Mouse (Mus musculus): ENCODE measurements around the gene Cntn1. TPM values are rescaled to one million over a fixed set of nuclear protein-coding genes. Genes with fewer than 3 reads are reported as not detected.

The Cntn1 gene
- total and polyA plus RNA-seq, 3 experiments: 0.11 TPM; not detected in 2

DNA sequence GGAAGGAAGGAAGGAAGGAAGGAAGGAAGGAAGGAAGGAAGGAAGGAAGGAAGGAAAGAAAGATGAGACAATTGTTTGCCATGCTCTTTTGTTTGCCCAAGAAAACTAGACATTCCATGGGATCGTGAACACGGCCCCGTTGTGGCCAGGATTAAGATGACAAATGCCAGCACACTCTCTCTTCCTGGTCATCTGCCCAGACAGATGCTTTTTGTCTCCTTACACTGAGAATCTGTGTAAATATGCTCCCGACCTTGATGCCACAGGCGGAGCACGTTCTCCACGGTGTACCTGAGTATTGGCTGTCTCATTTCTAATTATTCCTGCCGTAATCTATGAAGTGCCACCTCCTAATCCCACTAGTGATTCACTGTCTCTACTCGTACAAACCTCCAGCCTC lies 51.0 kb downstream of the Cntn1 start:
- Histone ChIP-seq H3K27me3 (ENCODE audit: insufficient read depth, low read length) (no peaks in the 10 kb centered on the region), H3K9me3 (replicated peaks) (peaks cover 11% of the 10 kb centered on the region), H3K4me3 (ENCODE audit: low read depth, low read length) (no peak overlapping the region), H3K36me3 (replicated peaks) (no peaks in the 10 kb centered on the region), H3K4me1 (ENCODE audit: insufficient read depth, low read depth, low read length) (no peaks in the 10 kb centered on the region)
- DNase-seq (ENCODE audit: low spot score): no peak
- ATAC-seq (ENCODE audit: extremely low read depth, insufficient number of reproducible peaks, low FRiP score, poor library complexity, severe bottlenecking): no peak
- no peak for TF ChIP-seq GATA2 (IDR thresholded peaks at IDR 0.05; ENCODE audit: borderline replicate concordance, low read depth, low read length)
- TF ChIP-seq TAL1 (conservative IDR thresholded peaks at IDR 0.05; ENCODE audit: low read depth, low read length): no peak
- no peak for TF ChIP-seq GATA1 (IDR thresholded peaks at IDR 0.05; ENCODE audit: borderline replicate concordance, low read length)
- TF ChIP-seq POLR2AphosphoS5 (IDR thresholded peaks at IDR 0.05; ENCODE audit: insufficient replicate concordance, low read depth, low read length): no peak
- TF ChIP-seq CTCF (IDR thresholded peaks at IDR 0.05; ENCODE audit: low read depth, low read length): no peak

DNA sequence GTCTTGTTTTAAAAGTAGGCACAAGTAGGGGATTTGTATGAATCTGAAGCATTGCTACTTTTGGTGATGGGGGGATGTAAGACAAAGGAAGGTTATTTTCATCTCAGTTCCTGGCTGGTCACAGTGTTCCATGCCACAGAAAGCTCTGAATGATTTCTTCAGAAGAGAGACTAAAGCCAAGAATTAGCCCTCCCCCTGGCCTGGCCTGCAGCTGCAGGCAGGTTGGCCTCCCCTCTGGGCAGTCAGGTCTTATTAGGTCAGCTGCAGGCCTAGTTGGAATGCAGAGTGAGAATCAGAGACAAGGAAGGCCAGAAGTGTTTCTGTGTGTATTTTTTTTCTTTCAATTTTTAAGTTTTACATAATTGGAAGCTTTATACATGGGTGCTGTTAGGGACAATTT lies 61.5 kb downstream of the Cntn1 start:
- Histone ChIP-seq H3K9me3 (replicated peaks) (peaks cover 6% of the 10 kb centered on the region), H3K4me1 (ENCODE audit: insufficient read depth, low read depth, low read length) (no peaks in the 10 kb centered on the region), H3K36me3 (replicated peaks) (no peaks in the 10 kb centered on the region), H3K4me3 (ENCODE audit: low read depth, low read length) (no peak overlapping the region), H3K27me3 (ENCODE audit: insufficient read depth, low read length) (no peaks in the 10 kb centered on the region)
- DNase-seq (ENCODE audit: low spot score) (no peak), ATAC-seq (ENCODE audit: extremely low read depth, insufficient number of reproducible peaks, low FRiP score, poor library complexity, severe bottlenecking) (no peak)
- TF ChIP-seq GATA1 (IDR thresholded peaks at IDR 0.05; ENCODE audit: borderline replicate concordance, low read length) (no peak), GATA2 (IDR thresholded peaks at IDR 0.05; ENCODE audit: borderline replicate concordance, low read depth, low read length) (no peak), POLR2AphosphoS5 (IDR thresholded peaks at IDR 0.05; ENCODE audit: insufficient replicate concordance, low read depth, low read length) (no peak)

DNA sequence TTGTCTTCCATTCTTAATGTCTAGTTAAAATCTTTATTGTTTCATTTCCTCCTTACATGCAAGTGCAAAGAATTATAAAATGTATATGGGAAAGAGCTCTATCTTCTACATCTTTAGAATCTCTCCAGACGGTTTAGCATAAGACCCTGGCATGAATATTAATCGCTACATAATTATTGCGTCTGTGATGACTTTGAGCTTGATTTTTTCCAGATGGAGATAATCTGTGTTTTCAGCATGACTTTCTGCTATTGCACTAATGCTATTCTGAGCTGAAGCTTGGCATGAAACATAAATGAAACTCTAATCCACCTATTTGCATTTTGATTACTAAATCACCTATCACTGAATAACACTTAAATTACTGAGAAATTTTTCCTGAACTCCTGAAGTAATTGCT lies 82.0 kb downstream of the Cntn1 start:
- no peaks in the 10 kb centered on the region for H3K27me3 ChIP-seq (ENCODE audit: insufficient read depth, low read length)
- ATAC-seq (ENCODE audit: extremely low read depth, insufficient number of reproducible peaks, low FRiP score, poor library complexity, severe bottlenecking) (no peak), DNase-seq (ENCODE audit: low spot score) (no peak)

DNA sequence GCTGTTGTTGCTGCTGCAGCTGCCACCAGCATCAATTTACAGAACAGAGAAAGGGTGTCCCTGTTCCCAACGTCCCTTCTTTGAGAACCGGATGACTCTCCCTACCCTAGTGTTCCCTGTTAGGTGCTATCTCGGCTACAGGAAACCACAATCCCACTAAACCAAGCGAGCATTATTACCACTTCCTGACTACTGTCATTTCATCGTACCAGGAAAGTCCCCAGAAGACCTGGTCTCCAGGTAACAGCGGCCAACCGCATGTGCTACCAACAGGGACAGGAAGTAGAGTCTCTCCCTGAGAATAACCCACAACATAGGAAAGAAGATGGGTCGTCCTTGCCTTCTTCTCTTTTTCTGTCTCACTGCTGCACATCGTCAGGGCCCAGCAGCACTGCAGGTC lies 83.3 kb downstream of the Cntn1 start:
- ATAC-seq (ENCODE audit: extremely low read depth, insufficient number of reproducible peaks, low FRiP score, poor library complexity, severe bottlenecking): no peak
- no peak for DNase-seq (ENCODE audit: low spot score)
- no peaks in the 10 kb centered on the region for H3K36me3 ChIP-seq (replicated peaks)
- H3K4me1 ChIP-seq (ENCODE audit: insufficient read depth, low read depth, low read length): no peaks in the 10 kb centered on the region
- no peak overlapping the region for H3K4me3 ChIP-seq (ENCODE audit: low read depth, low read length)
- peaks cover 29% of the 10 kb centered on the region for H3K9me3 ChIP-seq (replicated peaks)
- H3K27me3 ChIP-seq (ENCODE audit: insufficient read depth, low read length): no peaks in the 10 kb centered on the region
- no peak for TF ChIP-seq TAL1 (conservative IDR thresholded peaks at IDR 0.05; ENCODE audit: low read depth, low read length)
- TF ChIP-seq CTCF (IDR thresholded peaks at IDR 0.05; ENCODE audit: low read depth, low read length): no peak
- TF ChIP-seq GATA2 (IDR thresholded peaks at IDR 0.05; ENCODE audit: borderline replicate concordance, low read depth, low read length): no peak
- TF ChIP-seq POLR2AphosphoS5 (IDR thresholded peaks at IDR 0.05; ENCODE audit: insufficient replicate concordance, low read depth, low read length): no peak
- TF ChIP-seq GATA1 (IDR thresholded peaks at IDR 0.05; ENCODE audit: borderline replicate concordance, low read length): no peak

More for the DNA sequence above, 82.0 kb downstream of the Cntn1 start:
- Histone ChIP-seq H3K36me3 (replicated peaks) (no peaks in the 10 kb centered on the region), H3K4me1 (ENCODE audit: insufficient read depth, low read depth, low read length) (no peaks in the 10 kb centered on the region), H3K4me3 (ENCODE audit: low read depth, low read length) (no peak overlapping the region), H3K9me3 (replicated peaks) (peaks cover 20% of the 10 kb centered on the region)
- no peak for TF ChIP-seq GATA1 (IDR thresholded peaks at IDR 0.05; ENCODE audit: borderline replicate concordance, low read length)
- TF ChIP-seq POLR2AphosphoS5 (IDR thresholded peaks at IDR 0.05; ENCODE audit: insufficient replicate concordance, low read depth, low read length): no peak
- TF ChIP-seq CTCF (IDR thresholded peaks at IDR 0.05; ENCODE audit: low read depth, low read length): no peak
- no peak for TF ChIP-seq GATA2 (IDR thresholded peaks at IDR 0.05; ENCODE audit: borderline replicate concordance, low read depth, low read length)
- TF ChIP-seq TAL1 (conservative IDR thresholded peaks at IDR 0.05; ENCODE audit: low read depth, low read length): no peak

DNA sequence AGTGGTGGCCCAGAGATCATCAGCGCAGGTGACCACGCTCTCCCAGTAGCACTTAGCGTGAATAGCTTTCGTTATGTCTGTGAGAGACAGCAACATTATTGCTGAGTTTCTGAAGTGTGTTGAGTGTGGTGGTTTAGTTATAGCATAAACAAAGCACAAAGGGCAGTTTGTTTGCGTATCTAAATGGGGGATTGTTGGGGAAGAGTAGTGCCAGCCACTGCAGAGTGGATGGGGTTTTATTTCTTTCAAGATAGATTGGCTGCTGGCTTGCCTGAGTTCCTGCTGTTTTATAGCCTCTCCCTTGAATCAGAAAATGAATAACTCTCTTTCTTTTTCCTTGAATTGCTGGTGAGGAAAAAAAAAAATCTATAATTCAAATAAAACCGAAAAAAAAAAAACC lies 86.1 kb downstream of the Cntn1 start:
- Histone ChIP-seq H3K36me3 (replicated peaks) (no peaks in the 10 kb centered on the region), H3K9me3 (replicated peaks) (peaks cover 32% of the 10 kb centered on the region), H3K4me3 (ENCODE audit: low read depth, low read length) (no peak overlapping the region), H3K4me1 (ENCODE audit: insufficient read depth, low read depth, low read length) (no peaks in the 10 kb centered on the region), H3K27me3 (ENCODE audit: insufficient read depth, low read length) (no peaks in the 10 kb centered on the region)
- TF ChIP-seq GATA1 (IDR thresholded peaks at IDR 0.05; ENCODE audit: borderline replicate concordance, low read length) (no peak), GATA2 (IDR thresholded peaks at IDR 0.05; ENCODE audit: borderline replicate concordance, low read depth, low read length) (no peak), POLR2AphosphoS5 (IDR thresholded peaks at IDR 0.05; ENCODE audit: insufficient replicate concordance, low read depth, low read length) (no peak), TAL1 (conservative IDR thresholded peaks at IDR 0.05; ENCODE audit: low read depth, low read length) (no peak)
- ATAC-seq (ENCODE audit: extremely low read depth, insufficient number of reproducible peaks, low FRiP score, poor library complexity, severe bottlenecking) (no peak), DNase-seq (ENCODE audit: low spot score) (no peak)

DNA sequence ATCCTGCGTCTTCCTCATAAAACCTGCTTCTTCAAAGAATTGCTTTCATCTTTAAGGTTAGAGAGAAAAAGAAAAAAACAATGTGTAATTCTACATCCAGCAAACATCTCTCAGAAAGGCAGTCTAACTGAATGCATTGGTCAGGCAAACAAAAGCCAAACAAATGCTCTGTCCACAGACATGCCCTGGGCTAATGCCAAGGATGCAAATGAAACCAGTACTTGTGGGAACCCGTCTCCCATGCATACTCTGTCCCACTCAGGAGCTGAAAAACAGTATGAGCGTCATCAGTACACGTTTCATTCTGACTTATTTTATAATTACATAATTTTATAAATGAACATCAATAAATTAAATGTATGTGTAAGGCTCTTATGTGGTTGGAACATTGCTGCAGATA lies 91.0 kb downstream of the Cntn1 start:
- Histone ChIP-seq H3K4me1 (ENCODE audit: insufficient read depth, low read depth, low read length) (no peaks in the 10 kb centered on the region), H3K4me3 (ENCODE audit: low read depth, low read length) (no peak overlapping the region), H3K9me3 (replicated peaks) (peaks cover 21% of the 10 kb centered on the region), H3K27me3 (ENCODE audit: insufficient read depth, low read length) (no peaks in the 10 kb centered on the region), H3K36me3 (replicated peaks) (no peaks in the 10 kb centered on the region)
- ATAC-seq (ENCODE audit: extremely low read depth, insufficient number of reproducible peaks, low FRiP score, poor library complexity, severe bottlenecking) (no peak), DNase-seq (ENCODE audit: low spot score) (no peak)
- TF ChIP-seq GATA2 (IDR thresholded peaks at IDR 0.05; ENCODE audit: borderline replicate concordance, low read depth, low read length) (no peak), POLR2AphosphoS5 (IDR thresholded peaks at IDR 0.05; ENCODE audit: insufficient replicate concordance, low read depth, low read length) (no peak), GATA1 (IDR thresholded peaks at IDR 0.05; ENCODE audit: borderline replicate concordance, low read length) (no peak), CTCF (IDR thresholded peaks at IDR 0.05; ENCODE audit: low read depth, low read length) (no peak), TAL1 (conservative IDR thresholded peaks at IDR 0.05; ENCODE audit: low read depth, low read length) (no peak)

DNA sequence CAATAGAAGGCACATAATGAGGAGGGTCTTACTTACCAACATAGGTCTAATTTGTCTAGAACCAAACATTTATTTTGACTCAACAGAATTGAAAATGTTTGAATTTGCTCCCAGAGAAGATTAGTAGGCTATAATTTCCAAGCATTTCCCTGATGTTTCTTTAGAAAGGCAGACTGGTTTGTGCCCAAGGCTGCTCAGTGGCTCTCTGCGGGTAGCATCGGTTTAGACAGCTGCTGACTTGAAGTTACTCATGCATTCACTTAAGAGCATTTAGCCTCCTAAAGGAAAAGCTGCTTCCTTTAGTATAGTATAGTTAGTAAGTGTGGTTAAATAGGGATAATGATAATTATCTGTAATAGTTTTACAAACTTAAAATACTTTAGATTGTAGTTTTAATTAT lies 104.0 kb downstream of the Cntn1 start:
- ATAC-seq (ENCODE audit: extremely low read depth, insufficient number of reproducible peaks, low FRiP score, poor library complexity, severe bottlenecking): no peak
- DNase-seq (ENCODE audit: low spot score): no peak

More for the DNA sequence above, 104.0 kb downstream of the Cntn1 start:
- H3K4me3 ChIP-seq (ENCODE audit: low read depth, low read length): no peak overlapping the region
- H3K27me3 ChIP-seq (ENCODE audit: insufficient read depth, low read length): no peaks in the 10 kb centered on the region
- H3K36me3 ChIP-seq (replicated peaks): no peaks in the 10 kb centered on the region
- TF ChIP-seq POLR2AphosphoS5 (IDR thresholded peaks at IDR 0.05; ENCODE audit: insufficient replicate concordance, low read depth, low read length) (no peak), CTCF (IDR thresholded peaks at IDR 0.05; ENCODE audit: low read depth, low read length) (no peak), GATA2 (IDR thresholded peaks at IDR 0.05; ENCODE audit: borderline replicate concordance, low read depth, low read length) (no peak), GATA1 (IDR thresholded peaks at IDR 0.05; ENCODE audit: borderline replicate concordance, low read length) (no peak), TAL1 (conservative IDR thresholded peaks at IDR 0.05; ENCODE audit: low read depth, low read length) (no peak)
- H3K4me1 ChIP-seq (ENCODE audit: insufficient read depth, low read depth, low read length): no peaks in the 10 kb centered on the region
- peaks cover 5% of the 10 kb centered on the region for H3K9me3 ChIP-seq (replicated peaks)

Data from G1E (cell line).